Mouse (Mus musculus) hindbrain, embryonic 10.5 days (tissue): ENCODE data around the gene AC140267.1. TPM values are rescaled to one million over a fixed set of nuclear protein-coding genes. Genes with fewer than 3 reads are reported as not detected.

ENCODE experiments used
- DNase-seq: peaks from one replicate; pipeline ENCODE4 v3.0.0-alpha.2; 2017; ENCODE audit warnings: low spot score
- H3K27ac ChIP-seq: fragments of 300-500 bp; sonication (generic); 2 replicates; pipeline ENCODE4 v1.5.1; 2016; ENCODE audit warnings: mild to moderate bottlenecking, moderate library complexity
- H3K27me3 ChIP-seq: fragments of 300-500 bp; sonication (generic); 2 replicates; pipeline ENCODE4 v1.6.1; 2016; ENCODE audit warnings: mild to moderate bottlenecking; ENCODE audit not compliant: poor library complexity, insufficient read depth, severe bottlenecking
- H3K36me3 ChIP-seq: fragments of 300-500 bp; sonication (generic); 2 replicates; pipeline ENCODE4 v1.6.1; 2016; ENCODE audit warnings: mild to moderate bottlenecking, moderate library complexity
- H3K4me1 ChIP-seq: fragments of 300-500 bp; sonication (generic); replicated peaks from 2 replicates; pipeline ENCODE4 v1.6.1; 2016; ENCODE audit warnings: mild to moderate bottlenecking
- H3K4me3 ChIP-seq: fragments of 300-500 bp; sonication (generic); 2 replicates; pipeline ENCODE4 v1.5.1; 2016; ENCODE audit warnings: mild to moderate bottlenecking, moderate library complexity
- H3K9me3 ChIP-seq: fragments of 300-500 bp; sonication (generic); 2 replicates; pipeline ENCODE4 v1.6.1; 2016; ENCODE audit warnings: mild to moderate bottlenecking, moderate library complexity
- WGBS: fragments of 180-500 bp; shearing (Covaris S2); methylation state at CpG from one replicate; pipeline ENCODE4 v1.1.7; 2016; 5-methylcytosine and 5-hydroxymethylcytosine counted together
- polyA plus RNA-seq: library from polyadenylated mRNA; unstranded; fragments of >200 nt; fragmentation: Nextera tagmentation; extraction: Ambion mirVana; gene quantifications from 2 replicates; pipeline ENCODE4 v1.2.1, GENCODE M21; 2016

AC140267.1 gene
- polyA plus RNA-seq, 1 experiment from 2014 or later: not detected

DNA sequence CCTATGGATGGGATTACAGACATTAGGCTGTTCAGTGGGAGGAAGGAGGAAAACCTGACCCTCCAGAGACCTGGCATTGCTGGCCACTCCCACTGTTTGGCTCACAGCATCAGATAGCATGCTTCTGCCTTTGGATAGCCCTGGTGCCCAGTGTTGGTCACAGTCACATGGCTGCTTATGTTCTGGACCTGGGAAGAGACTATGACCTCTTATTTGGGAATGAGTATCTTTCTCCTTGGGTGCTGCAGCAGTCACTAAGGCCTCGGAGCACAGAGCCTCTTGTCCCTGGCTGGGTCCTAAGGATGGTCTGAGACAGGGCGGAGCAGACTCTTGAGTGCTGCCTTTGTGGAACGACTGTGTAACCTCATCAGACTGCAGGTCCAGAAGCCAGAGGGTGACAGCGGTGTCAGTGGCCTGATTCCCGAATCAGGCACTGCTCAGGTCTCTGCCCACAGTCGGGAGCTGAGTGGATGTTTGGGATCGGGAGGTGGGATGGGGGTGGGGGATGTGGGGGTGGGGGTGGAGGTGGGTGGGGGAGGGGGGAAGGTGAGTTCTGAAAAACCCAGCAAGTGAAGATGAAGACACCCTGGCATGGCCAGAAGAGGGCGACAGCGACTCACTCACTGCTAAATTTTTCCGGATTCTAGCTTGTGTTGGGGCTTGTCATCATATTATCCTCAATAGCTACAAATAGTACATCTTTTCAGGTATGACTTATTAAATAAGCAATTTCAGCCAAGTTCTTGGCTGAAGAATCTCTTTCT is 19.7 kb upstream of the AC140267.1 start:
- Histone ChIP-seq H3K9me3 (no peaks in the 10 kb centered on the region), H3K27me3 (no peaks in the 10 kb centered on the region), H3K36me3 (peaks cover 30% of the 10 kb centered on the region), H3K4me1 (peaks cover 22% of the 10 kb centered on the region), H3K27ac (0 out of 2 replicates have a peak overlapping the region, but pooled peaks have one; percentile 40), H3K4me3 (no peak overlapping the region)
- whole genome bisulfite sequencing: 17% methylated on average over 10 of the region's 10 CpGs
- DNase-seq: no peak

DNA sequence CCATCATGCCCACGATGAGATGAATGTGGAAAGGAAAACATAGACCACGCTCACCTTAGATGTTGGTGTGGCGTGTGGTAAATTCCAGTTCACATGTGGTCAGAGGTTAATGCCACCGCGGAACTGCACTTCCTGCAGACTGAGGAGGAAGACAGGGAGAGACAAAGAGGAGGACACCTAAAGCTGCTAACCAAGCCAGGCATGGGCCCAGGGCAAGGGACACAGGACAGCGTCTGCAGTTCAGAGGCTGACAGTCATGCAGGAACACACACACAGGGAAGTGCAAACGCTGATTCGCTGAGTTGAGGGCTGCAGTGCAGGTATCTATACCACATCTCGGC is 19.2 kb upstream of the AC140267.1 start:
- peaks cover 22% of the 10 kb centered on the region for H3K4me1 ChIP-seq
- DNase-seq: no peak
- H3K27me3 ChIP-seq: no peaks in the 10 kb centered on the region
- H3K27ac ChIP-seq: no peak overlapping the region
- H3K36me3 ChIP-seq: peaks cover 25% of the 10 kb centered on the region
- WGBS: 69% methylated on average over 9 of the region's 9 CpGs
- no peaks in the 10 kb centered on the region for H3K9me3 ChIP-seq
- H3K4me3 ChIP-seq: no peak overlapping the region

DNA sequence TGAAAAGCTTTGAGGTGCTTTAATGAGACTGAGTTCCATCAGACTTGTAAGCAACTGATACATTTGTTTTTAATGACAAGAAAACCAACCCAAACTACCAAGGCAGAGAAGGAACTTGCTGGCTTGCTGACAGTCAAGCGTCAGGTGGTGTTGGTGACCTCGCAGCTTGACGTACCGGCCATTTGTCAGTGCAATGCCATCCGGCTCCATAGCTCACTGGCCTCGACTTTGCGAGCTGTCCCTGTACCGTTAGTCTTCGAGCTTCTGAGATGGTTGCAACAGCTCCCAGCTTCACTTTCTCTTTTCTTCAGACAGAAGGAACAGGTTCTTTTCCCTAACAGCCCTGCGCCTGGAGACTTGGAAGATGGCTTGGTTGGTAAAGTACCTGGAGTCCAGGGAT is 18.2 kb upstream of the AC140267.1 start:
- Histone ChIP-seq H3K9me3 (no peaks in the 10 kb centered on the region), H3K27me3 (no peaks in the 10 kb centered on the region), H3K4me1 (peaks cover 22% of the 10 kb centered on the region), H3K4me3 (no peak overlapping the region), H3K36me3 (peaks cover 14% of the 10 kb centered on the region), H3K27ac (no peak overlapping the region)
- 90% methylated on average over 10 of the region's 10 CpGs for WGBS
- no peak for DNase-seq

DNA sequence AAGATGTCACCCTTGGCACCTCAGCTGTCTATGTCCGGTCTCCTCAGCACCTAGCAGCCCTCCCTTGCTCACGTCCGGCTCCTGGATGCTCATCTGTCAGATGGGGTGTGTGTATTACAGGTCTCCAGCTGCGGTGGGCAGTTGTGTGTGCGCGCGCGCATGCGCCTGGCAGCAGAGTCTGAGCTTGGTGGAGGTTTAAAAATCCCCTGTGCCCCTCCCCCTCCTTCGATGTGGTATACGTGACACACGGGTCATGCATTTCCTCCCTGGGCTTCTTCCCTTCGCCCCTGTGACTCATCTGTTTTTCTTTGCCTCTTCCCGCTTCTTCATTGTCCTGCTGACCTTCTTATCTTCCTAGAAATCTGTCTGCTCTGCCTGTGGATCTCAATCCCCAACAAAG is 16.4 kb upstream of the AC140267.1 start:
- Histone ChIP-seq H3K27ac (peak overlapping the region; percentile 62), H3K4me1 (peaks cover 22% of the 10 kb centered on the region), H3K4me3 (peak overlapping the region; percentile 6; the same call in 1 of the 2 replicates), H3K36me3 (no peaks in the 10 kb centered on the region; the same call in 1 of the 2 replicates), H3K27me3 (no peaks in the 10 kb centered on the region), H3K9me3 (no peaks in the 10 kb centered on the region)
- peak; percentile 31 for DNase-seq
- WGBS: 45% methylated on average over 14 of the region's 14 CpGs

GRCm38 (mm10) chr15:80219705-80220657 is 15.7 kb upstream of the AC140267.1 start:
- Histone ChIP-seq H3K27me3 (no peaks in the 10 kb centered on the region), H3K4me3 (no peak overlapping the region), H3K4me1 (peaks cover 18% of the 10 kb centered on the region), H3K27ac (peak overlapping the region; percentile 62), H3K36me3 (no peaks in the 10 kb centered on the region), H3K9me3 (no peaks in the 10 kb centered on the region)
- no peak for DNase-seq
- 72% methylated on average over 4 of the region's 4 CpGs for WGBS

DNA sequence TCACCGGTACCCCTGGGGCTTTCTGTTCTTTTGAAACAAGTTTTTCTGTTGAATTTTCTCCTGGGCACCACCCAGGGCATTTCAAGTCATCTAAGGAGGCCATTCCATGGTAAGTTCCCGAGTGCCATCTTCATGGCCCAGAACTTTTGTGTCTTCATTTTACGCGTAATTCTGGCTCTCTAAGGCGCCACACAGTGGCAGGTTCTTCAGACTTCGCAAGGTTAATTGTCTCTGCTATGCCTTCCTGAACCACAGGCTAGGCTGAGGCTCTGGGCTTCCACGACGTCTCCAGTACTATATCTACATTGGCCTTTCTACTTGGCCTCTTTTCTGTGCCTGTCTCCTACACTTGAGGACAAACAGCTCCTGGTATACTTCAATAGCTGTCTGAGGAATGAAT is 14.6 kb upstream of the AC140267.1 start:
- DNase-seq: no peak
- Histone ChIP-seq H3K4me1 (peaks cover 12% of the 10 kb centered on the region), H3K4me3 (no peak overlapping the region), H3K9me3 (no peaks in the 10 kb centered on the region), H3K27me3 (no peaks in the 10 kb centered on the region), H3K27ac (no peak overlapping the region), H3K36me3 (no peaks in the 10 kb centered on the region)
- 68% methylated on average over 8 of the region's 8 CpGs for WGBS

DNA sequence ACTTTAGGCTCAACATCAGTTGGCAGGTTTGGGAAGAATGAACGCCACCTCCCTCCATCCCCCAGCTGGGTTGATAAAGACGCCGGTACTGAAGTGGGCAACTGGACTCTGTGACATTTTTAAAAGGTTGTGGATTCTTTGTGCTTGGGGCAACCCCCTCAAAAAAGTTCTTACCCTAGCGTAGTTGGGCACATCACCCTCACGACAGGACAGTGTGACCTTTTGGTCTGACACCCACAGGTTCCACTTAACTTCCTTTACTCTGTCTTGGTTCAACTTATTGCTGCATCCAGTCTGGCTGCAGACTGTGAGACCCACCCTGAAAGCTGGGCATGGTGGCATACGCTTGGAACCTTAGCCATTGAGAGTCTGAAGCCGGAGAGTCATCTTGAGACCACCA is 11.9 kb upstream of the AC140267.1 start:
- peaks cover 26% of the 10 kb centered on the region for H3K4me1 ChIP-seq
- H3K9me3 ChIP-seq: no peaks in the 10 kb centered on the region
- no peak overlapping the region for H3K27ac ChIP-seq
- DNase-seq: no peak
- 89% methylated on average over 7 of the region's 7 CpGs for WGBS
- H3K4me3 ChIP-seq: no peak overlapping the region
- no peaks in the 10 kb centered on the region for H3K27me3 ChIP-seq
- no peaks in the 10 kb centered on the region for H3K36me3 ChIP-seq

DNA sequence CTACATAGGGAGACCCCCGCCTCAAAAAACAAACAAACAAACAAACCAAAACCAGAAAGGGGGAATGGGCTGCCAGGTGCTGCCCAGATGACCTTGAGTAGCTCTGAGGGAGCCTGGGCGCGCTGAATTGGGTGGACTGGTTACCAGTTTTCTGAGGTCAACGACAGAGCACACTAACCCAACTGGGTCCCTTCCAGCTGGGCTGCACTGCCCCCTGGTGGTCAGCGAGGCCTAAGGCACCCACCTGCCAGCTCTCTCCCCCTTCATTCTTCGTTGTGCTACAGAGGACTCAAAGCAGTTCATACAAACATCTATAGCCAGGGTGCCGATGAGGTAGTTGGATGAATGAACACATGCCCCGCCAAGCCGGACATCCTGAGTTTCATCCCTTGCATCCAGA is 10.4 kb upstream of the AC140267.1 start:
- Histone ChIP-seq H3K4me1 (peaks cover 16% of the 10 kb centered on the region), H3K27me3 (peaks cover under 1% of the 10 kb centered on the region; the same call in 1 of the 2 replicates), H3K9me3 (no peaks in the 10 kb centered on the region), H3K4me3 (no peak overlapping the region), H3K36me3 (no peaks in the 10 kb centered on the region), H3K27ac (no peak overlapping the region)
- 30% methylated on average over 9 of the region's 9 CpGs for WGBS
- DNase-seq: peak; percentile 77

GRCm38 (mm10) chr15:80225796-80226195 is 9.8 kb upstream of the AC140267.1 start:
- Histone ChIP-seq H3K9me3 (no peaks in the 10 kb centered on the region), H3K36me3 (no peaks in the 10 kb centered on the region), H3K4me3 (no peak overlapping the region), H3K27ac (no peak overlapping the region), H3K4me1 (peaks cover 16% of the 10 kb centered on the region), H3K27me3 (peaks cover 6% of the 10 kb centered on the region; the same call in 1 of the 2 replicates)
- peak; percentile 69 for DNase-seq
- WGBS: 49% methylated on average over 2 of the region's 2 CpGs

- Histone ChIP-seq H3K27ac (peak overlapping the region; percentile 69), H3K4me1 (peaks cover 30% of the 10 kb centered on the region), H3K27me3 (peaks cover 7% of the 10 kb centered on the region; the same call in 1 of the 2 replicates), H3K4me3 (no peak overlapping the region), H3K36me3 (no peaks in the 10 kb centered on the region), H3K9me3 (no peaks in the 10 kb centered on the region)
- 66% methylated on average over 17 of the region's 17 CpGs for WGBS
- peak; percentile 30 for DNase-seq
Observed at GRCm38 (mm10) chr15:80228071-80228800, 7.4 kb upstream of the AC140267.1 start.

DNA sequence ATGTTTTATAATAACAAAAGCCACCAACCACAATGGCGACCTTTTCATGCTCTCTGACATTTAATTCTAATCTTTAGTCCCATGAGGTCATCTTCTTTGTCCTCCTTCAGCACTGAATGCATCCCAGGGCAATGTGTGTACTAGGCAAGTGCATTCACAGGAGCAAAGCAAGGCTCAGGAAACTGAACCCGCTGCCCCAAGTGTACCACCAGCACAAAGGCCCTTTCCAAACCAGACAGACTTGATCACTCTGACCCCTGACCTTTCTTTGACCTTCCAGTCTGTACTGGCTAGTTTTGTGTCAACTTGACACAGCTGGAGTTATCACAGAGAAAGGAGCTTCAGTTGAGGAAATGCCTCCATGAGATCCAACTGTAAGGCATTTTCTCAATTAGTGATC is 3.3 kb upstream of the AC140267.1 start:
- H3K4me1 ChIP-seq: peaks cover 53% of the 10 kb centered on the region
- H3K27ac ChIP-seq: no peak overlapping the region
- H3K9me3 ChIP-seq: no peaks in the 10 kb centered on the region
- 30% methylated on average over 2 of the region's 2 CpGs for WGBS
- H3K4me3 ChIP-seq: no peak overlapping the region
- peaks cover 20% of the 10 kb centered on the region for H3K36me3 ChIP-seq
- peak; percentile 66 for DNase-seq
- peaks cover 7% of the 10 kb centered on the region; the same call in 1 of the 2 replicates for H3K27me3 ChIP-seq

GRCm38 (mm10) chr15:80233053-80233452 is 2.6 kb upstream of the AC140267.1 start:
- no peaks in the 10 kb centered on the region for H3K9me3 ChIP-seq
- peaks cover 45% of the 10 kb centered on the region for H3K4me1 ChIP-seq
- 70% methylated on average over 4 of the region's 4 CpGs for WGBS
- DNase-seq: no peak
- H3K36me3 ChIP-seq: peaks cover 27% of the 10 kb centered on the region
- peak overlapping the region; percentile 93 for H3K27ac ChIP-seq
- H3K27me3 ChIP-seq: peaks cover 7% of the 10 kb centered on the region; the same call in 1 of the 2 replicates
- peak overlapping the region; percentile 94; the same call in 1 of the 2 replicates for H3K4me3 ChIP-seq
